Mouse (Mus musculus) neural tube, embryonic 12.5 days (tissue): ENCODE measurements around the gene Taf12. TPM values are rescaled to one million over a fixed set of nuclear protein-coding genes. Genes with fewer than 3 reads are reported as not detected.

Source experiments
- ATAC-seq: fragments of 200-750 bp; cut with Nextera tagmentation; 2 replicates; pipeline ENCODE4 v1.8.0; 2017; ENCODE audit warnings: low read depth, mild to moderate bottlenecking, moderate TSS enrichment, moderate library complexity; ENCODE audit not compliant: low FRiP score
- H3K27ac ChIP-seq: fragments of 300-500 bp; sonication (generic); 2 replicates; pipeline ENCODE4 v1.5.1; 2016
- H3K27me3 ChIP-seq: fragments of 300-500 bp; sonication (generic); replicated peaks from 2 replicates; pipeline ENCODE4 v1.6.1; 2016; ENCODE audit warnings: mild to moderate bottlenecking
- H3K36me3 ChIP-seq: fragments of 300-500 bp; sonication (generic); 2 replicates; pipeline ENCODE4 v1.6.1; 2016; ENCODE audit warnings: mild to moderate bottlenecking
- H3K4me1 ChIP-seq: fragments of 300-500 bp; sonication (generic); 2 replicates; pipeline ENCODE4 v1.6.1; 2016
- H3K4me2 ChIP-seq: fragments of 300-500 bp; sonication (generic); replicated peaks from 2 replicates; pipeline ENCODE4 v1.6.1; 2016; ENCODE audit warnings: mild to moderate bottlenecking
- H3K4me3 ChIP-seq: fragments of 300-500 bp; sonication (generic); 2 replicates; pipeline ENCODE4 v1.5.1; 2016
- H3K9ac ChIP-seq: fragments of 300-500 bp; sonication (generic); 2 replicates; pipeline ENCODE4 v1.6.1; 2016; ENCODE audit warnings: mild to moderate bottlenecking
- H3K9me3 ChIP-seq: fragments of 300-500 bp; sonication (generic); 2 replicates; pipeline ENCODE4 v1.6.1; 2016; ENCODE audit warnings: mild to moderate bottlenecking
- WGBS: fragments of 180-500 bp; shearing (Covaris S2); methylation state at CpG from one replicate; pipeline ENCODE4 v1.1.7; 2016; 5-methylcytosine and 5-hydroxymethylcytosine counted together
- polyA plus RNA-seq: library from polyadenylated mRNA; unstranded; fragments of >200 nt; fragmentation: Nextera tagmentation; extraction: Ambion mirVana; gene quantifications from 2 replicates; pipeline ENCODE4 v1.2.1, GENCODE M21; 2016

Gene Taf12
- polyA plus RNA-seq, 1 experiment from 2014 or later, result 48.6 TPM

- no peaks in the 10 kb centered on the region for H3K27me3 ChIP-seq
- no peaks in the 10 kb centered on the region for H3K9me3 ChIP-seq
- peaks cover 3% of the 10 kb centered on the region for H3K36me3 ChIP-seq
- no peak for ATAC-seq
- no peak overlapping the region for H3K4me2 ChIP-seq
- H3K4me3 ChIP-seq, result no peak overlapping the region
- H3K9ac ChIP-seq, result no peak overlapping the region
- H3K27ac ChIP-seq, result no peak overlapping the region
- 87% methylated on average over 8 of the region's 8 CpGs for WGBS
- peaks cover 15% of the 10 kb centered on the region for H3K4me1 ChIP-seq
Measured at GRCm38 (mm10) chr4:132305276-132305675, 31.1 kb downstream of the Taf12 start.

GRCm38 (mm10) chr4:132306004-132306403, 31.8 kb downstream of the Taf12 start:
- H3K4me1 ChIP-seq, result peaks cover 18% of the 10 kb centered on the region
- no peak overlapping the region for H3K27ac ChIP-seq
- no peaks in the 10 kb centered on the region for H3K27me3 ChIP-seq
- peaks cover 10% of the 10 kb centered on the region for H3K36me3 ChIP-seq
- WGBS, result 78% methylated on average over 6 of the region's 6 CpGs
- H3K9me3 ChIP-seq, result no peaks in the 10 kb centered on the region
- H3K4me3 ChIP-seq, result no peak overlapping the region
- no peak overlapping the region for H3K4me2 ChIP-seq
- no peak for ATAC-seq
- no peak overlapping the region for H3K9ac ChIP-seq

- 2% methylated on average over 41 of the region's 41 CpGs for WGBS
- Histone ChIP-seq H3K27me3 (no peaks in the 10 kb centered on the region), H3K9ac (peak overlapping the region; percentile 83), H3K4me3 (peak overlapping the region; percentile 78), H3K27ac (peak overlapping the region; percentile 75), H3K4me2 (peak overlapping the region; percentile 73), H3K9me3 (no peaks in the 10 kb centered on the region), H3K36me3 (peaks cover 34% of the 10 kb centered on the region), H3K4me1 (peaks cover 13% of the 10 kb centered on the region; the same call in 1 of the 2 replicates)
- peak; percentile 88 for ATAC-seq
Measured at GRCm38 (mm10) chr4:132308437-132309139, 34.4 kb downstream of the Taf12 start.

- ATAC-seq, result peak; percentile 25; the same call in 1 of the 2 replicates
- WGBS, result 1% methylated on average over 15 of the region's 15 CpGs
- Histone ChIP-seq H3K9me3 (no peaks in the 10 kb centered on the region), H3K4me2 (peak overlapping the region; percentile 73), H3K27ac (peak overlapping the region; percentile 75; the same call in 1 of the 2 replicates), H3K27me3 (no peaks in the 10 kb centered on the region), H3K4me3 (peak overlapping the region; percentile 78), H3K9ac (peak overlapping the region; percentile 83), H3K36me3 (peaks cover 41% of the 10 kb centered on the region), H3K4me1 (peaks cover 13% of the 10 kb centered on the region; the same call in 1 of the 2 replicates)
Measured at GRCm38 (mm10) chr4:132309140-132309848, 35.1 kb downstream of the Taf12 start.

GRCm38 (mm10) chr4:132309849-132310472, 35.8 kb downstream of the Taf12 start:
- Histone ChIP-seq H3K36me3 (peaks cover 41% of the 10 kb centered on the region), H3K27ac (no peak overlapping the region), H3K27me3 (no peaks in the 10 kb centered on the region), H3K9ac (peak overlapping the region; percentile 83), H3K9me3 (no peaks in the 10 kb centered on the region), H3K4me1 (peaks cover 13% of the 10 kb centered on the region; the same call in 1 of the 2 replicates), H3K4me2 (peak overlapping the region; percentile 73), H3K4me3 (peak overlapping the region; percentile 78)
- WGBS, result 28% methylated on average over 10 of the region's 10 CpGs
- ATAC-seq, result no peak

GRCm38 (mm10) chr4:132311209-132311608, 37.0 kb downstream of the Taf12 start:
- no peak overlapping the region for H3K4me3 ChIP-seq
- no peaks in the 10 kb centered on the region for H3K9me3 ChIP-seq
- no peaks in the 10 kb centered on the region for H3K27me3 ChIP-seq
- H3K4me2 ChIP-seq, result no peak overlapping the region
- H3K27ac ChIP-seq, result no peak overlapping the region
- H3K9ac ChIP-seq, result no peak overlapping the region
- WGBS, result 39% methylated on average over 1 of the region's 1 CpGs
- no peak for ATAC-seq
- peaks cover 47% of the 10 kb centered on the region for H3K36me3 ChIP-seq
- H3K4me1 ChIP-seq, result peaks cover 13% of the 10 kb centered on the region; the same call in 1 of the 2 replicates

- no peak for ATAC-seq
- Histone ChIP-seq H3K4me3 (no peak overlapping the region), H3K4me2 (no peak overlapping the region), H3K9ac (no peak overlapping the region), H3K27ac (no peak overlapping the region), H3K36me3 (peaks cover 53% of the 10 kb centered on the region), H3K27me3 (no peaks in the 10 kb centered on the region), H3K4me1 (peaks cover 13% of the 10 kb centered on the region; the same call in 1 of the 2 replicates), H3K9me3 (no peaks in the 10 kb centered on the region)
- 42% methylated on average over 3 of the region's 3 CpGs for WGBS
Measured at GRCm38 (mm10) chr4:132311801-132312200, 37.6 kb downstream of the Taf12 start.

- no peaks in the 10 kb centered on the region for H3K27me3 ChIP-seq
- H3K4me2 ChIP-seq, result no peak overlapping the region
- H3K4me3 ChIP-seq, result no peak overlapping the region
- peaks cover 13% of the 10 kb centered on the region; the same call in 1 of the 2 replicates for H3K4me1 ChIP-seq
- no peak overlapping the region for H3K9ac ChIP-seq
- H3K36me3 ChIP-seq, result peaks cover 60% of the 10 kb centered on the region
- no peaks in the 10 kb centered on the region for H3K9me3 ChIP-seq
- WGBS, result 86% methylated on average over 5 of the region's 5 CpGs
- no peak overlapping the region for H3K27ac ChIP-seq
- no peak for ATAC-seq
Measured at GRCm38 (mm10) chr4:132312627-132313026, 38.5 kb downstream of the Taf12 start.

GRCm38 (mm10) chr4:132315711-132316110, 41.5 kb downstream of the Taf12 start:
- no peak overlapping the region for H3K4me2 ChIP-seq
- no peak overlapping the region for H3K9ac ChIP-seq
- H3K27ac ChIP-seq, result no peak overlapping the region
- no peak overlapping the region for H3K4me3 ChIP-seq
- ATAC-seq, result no peak
- WGBS, result 86% methylated on average over 8 of the region's 8 CpGs
- peaks cover 78% of the 10 kb centered on the region for H3K36me3 ChIP-seq
- H3K27me3 ChIP-seq, result no peaks in the 10 kb centered on the region
- H3K9me3 ChIP-seq, result no peaks in the 10 kb centered on the region
- H3K4me1 ChIP-seq, result no peaks in the 10 kb centered on the region

GRCm38 (mm10) chr4:132326481-132326880, 52.3 kb downstream of the Taf12 start:
- Histone ChIP-seq H3K4me3 (no peak overlapping the region), H3K27me3 (no peaks in the 10 kb centered on the region), H3K36me3 (peaks cover 36% of the 10 kb centered on the region), H3K4me2 (no peak overlapping the region), H3K9me3 (no peaks in the 10 kb centered on the region), H3K4me1 (peaks cover 16% of the 10 kb centered on the region; the same call in 1 of the 2 replicates), H3K27ac (no peak overlapping the region), H3K9ac (no peak overlapping the region)
- no peak for ATAC-seq
- WGBS, result 77% methylated on average over 5 of the region's 5 CpGs

- H3K27me3 ChIP-seq, result no peaks in the 10 kb centered on the region
- WGBS, result 51% methylated on average over 14 of the region's 14 CpGs
- peak overlapping the region; percentile 87 for H3K9ac ChIP-seq
- no peak overlapping the region for H3K27ac ChIP-seq
- peak overlapping the region; percentile 76 for H3K4me2 ChIP-seq
- peaks cover 38% of the 10 kb centered on the region for H3K36me3 ChIP-seq
- no peak for ATAC-seq
- peak overlapping the region; percentile 73 for H3K4me3 ChIP-seq
- H3K4me1 ChIP-seq, result peaks cover 16% of the 10 kb centered on the region; the same call in 1 of the 2 replicates
- no peaks in the 10 kb centered on the region for H3K9me3 ChIP-seq
Measured at GRCm38 (mm10) chr4:132328391-132328982, 54.3 kb downstream of the Taf12 start.
